30 mouse cellular contexts compared by ENCODE assay signal in genomic region chr4:118395289-118395688, GRCm38 (mm10). TPM values are rescaled to one million over a fixed set of nuclear protein-coding genes. Genes with fewer than 3 reads are reported as not detected.
DNase-seq lines count a peak whose midpoint lies in the region; ATAC-seq and TF ChIP-seq lines count a peak whose summit lies in the region.
"Had no signal": no experiment of that assay in that cellular context is flagged by ENCODE, and none has a peak within 500 bp of the region (broad histone marks: within the 10 kb centered on the region; RNA-seq: fewer than 3 reads in every experiment).

No protein-coding gene starts in this region.

- ATAC-seq in heart, embryonic 14.5 days (ENCODE audit: insufficient number of reproducible peaks, insufficient read depth, low FRiP score, low read depth) = 0 out of 2 replicates have a peak, but pooled peaks have one; percentile 23
- ATAC-seq in lung, embryonic 14.5 days (ENCODE audit: insufficient read depth) = no peak
- 0 out of 2 replicates have a peak, but pooled peaks have one; percentile 15 for ATAC-seq in erythroid progenitor cell, adult 5-6 weeks (replicated peaks; ENCODE audit: low FRiP score, poor library complexity, severe bottlenecking)
- ATAC-seq: activated CD4-positive, CD25-positive, alpha-beta regulatory T cell, adult 4 months; CD4-positive, CD25-positive, alpha-beta regulatory T cell, adult 4 months; forebrain, embryonic 14.5 days; inflammation-experienced regulatory T-cells, adult 6 months had no signal

- 21% methylated on average over 4 of the region's 4 CpGs for WGBS in heart, embryonic 14.5 days
- 58% methylated on average over 4 of the region's 4 CpGs for WGBS in lung, embryonic 14.5 days

- H3K4me3 ChIP-seq in heart, embryonic 14.5 days (ENCODE audit: control insufficient read depth in 1 of 2, insufficient read depth in 1 of 2, low read depth in 1 of 2, low read length in 2 of 2) = no peak overlapping the region
- H3K4me3 ChIP-seq in lung, embryonic 14.5 days (ENCODE audit: low read depth, low read length) = no peak overlapping the region
- H3K4me3 ChIP-seq in layer of hippocampus, adult 2 months = no peak overlapping the region
- H3K4me3 ChIP-seq: embryonic facial prominence, embryonic 10.5 days; embryonic facial prominence, embryonic 15.5 days; hindbrain, embryonic 15.5 days; limb, embryonic 13.5 days; midbrain, embryonic 12.5 days; myocyte; neural tube, embryonic 12.5 days had no signal

- H3K4me2 ChIP-seq in heart, embryonic 14.5 days (ENCODE audit: low read length) = no peak overlapping the region
- no peak overlapping the region for H3K4me2 ChIP-seq in lung, embryonic 14.5 days
- H3K4me2 ChIP-seq: embryonic facial prominence, embryonic 15.5 days; hindbrain, embryonic 15.5 days; limb, embryonic 13.5 days; liver, embryonic 11.5 days; midbrain, embryonic 12.5 days; neural tube, embryonic 12.5 days had no signal

- H3K9me3 ChIP-seq in heart, embryonic 14.5 days (ENCODE audit: control insufficient read depth, low read length) = no peaks in the 10 kb centered on the region
- no peaks in the 10 kb centered on the region for H3K9me3 ChIP-seq in lung, embryonic 14.5 days (ENCODE audit: low read depth, low read length)
- H3K9me3 ChIP-seq: embryonic facial prominence, embryonic 10.5 days; embryonic facial prominence, embryonic 15.5 days; hindbrain, embryonic 15.5 days; limb, embryonic 13.5 days; midbrain, embryonic 12.5 days; neural tube, embryonic 12.5 days had no signal

- H3K36me3 ChIP-seq in heart, embryonic 14.5 days (ENCODE audit: control insufficient read depth, insufficient read depth, low read length) = peaks cover 88% of the 10 kb centered on the region
- peaks cover 79% of the 10 kb centered on the region for H3K36me3 ChIP-seq in lung, embryonic 14.5 days (ENCODE audit: insufficient read depth)

- no peaks in the 10 kb centered on the region for H3K27me3 ChIP-seq in heart, embryonic 14.5 days (ENCODE audit: control insufficient read depth, insufficient read depth, low read length)
- no peaks in the 10 kb centered on the region for H3K27me3 ChIP-seq in lung, embryonic 14.5 days (ENCODE audit: insufficient read depth, low read length)
- H3K27me3 ChIP-seq: embryonic facial prominence, embryonic 15.5 days; hindbrain, embryonic 15.5 days; limb, embryonic 13.5 days; midbrain, embryonic 12.5 days; neural tube, embryonic 12.5 days had no signal

- no peak for DNase-seq in heart, postnatal 14 days
- DNase-seq in lung, embryonic 14.5 days = peak; percentile 34
- no peak for DNase-seq in lung, postnatal 10 days
- peak; percentile 62 for DNase-seq in MEL-GATA-1-ER (ENCODE audit: extremely low read depth, low read depth)
- DNase-seq in layer of hippocampus, adult 2 months (ENCODE audit: low spot score in 2 of 2) = no peak
- DNase-seq: adrenal gland, adult 8-10 months; cerebellum, adult 2 months; cerebellum, postnatal 14 days; gastrocnemius, postnatal 14 days; kidney, adult 11 months; kidney, postnatal 14 days; lung, adult 2 months; right cerebral cortex, adult 18-20 months; spleen, adult 18-20 months; thymus, postnatal 25 days had no signal

- intact Hi-C loops in heart, postnatal 14 days (cut with DNase I) = no loop called here

- H3K4me1 ChIP-seq in heart, embryonic 14.5 days (ENCODE audit: control insufficient read depth in 2 of 2, insufficient read depth in 2 of 2, low read length in 2 of 2) = peaks cover 15 to 21% of the 10 kb centered on the region in 2 experiments
- H3K4me1 ChIP-seq in lung, embryonic 14.5 days (ENCODE audit: insufficient read depth) = no peaks in the 10 kb centered on the region
- H3K4me1 ChIP-seq: embryonic facial prominence, embryonic 10.5 days; embryonic facial prominence, embryonic 15.5 days; hindbrain, embryonic 15.5 days; limb, embryonic 13.5 days; midbrain, embryonic 12.5 days; neural tube, embryonic 12.5 days had no signal

- peak overlapping the region; percentile 83 for H3K27ac ChIP-seq in heart, embryonic 14.5 days (replicated peaks in 1 of 2; ENCODE audit: control insufficient read depth in 1 of 2, insufficient read depth in 1 of 2, low read depth in 2 of 2, low read length in 2 of 2)
- H3K27ac ChIP-seq in lung, embryonic 14.5 days (ENCODE audit: low read depth) = 0 out of 2 replicates have a peak overlapping the region, but pooled peaks have one; percentile 25
- no peak overlapping the region for H3K27ac ChIP-seq in layer of hippocampus, adult 2 months
- H3K27ac ChIP-seq: embryonic facial prominence, embryonic 10.5 days; embryonic facial prominence, embryonic 15.5 days; hindbrain, embryonic 15.5 days; limb, embryonic 13.5 days; macrophage; midbrain, embryonic 12.5 days; neural tube, embryonic 12.5 days had no signal

- no peak overlapping the region for H3K9ac ChIP-seq in heart, embryonic 14.5 days (ENCODE audit: low read length)
- H3K9ac ChIP-seq in lung, embryonic 14.5 days = no peak overlapping the region
- H3K9ac ChIP-seq: embryonic facial prominence, embryonic 15.5 days; hindbrain, embryonic 15.5 days; limb, embryonic 13.5 days; midbrain, embryonic 12.5 days; neural tube, embryonic 12.5 days had no signal

- no peak for TF ChIP-seq CTCF in lung, embryonic 14.5 days (IDR thresholded peaks at IDR 0.05; ENCODE audit: low read depth)
- TF ChIP-seq CTCF in layer of hippocampus, adult 2 months (conservative IDR thresholded peaks at IDR 0.05) = no peak

RNA-seq across cellular contexts. Expression of gene Szt2, which starts 13.8 kb away (rescaled TPM):
- polyA plus RNA-seq in heart, embryonic 14.5 days (2014; fragmentation: Nextera tagmentation; extraction: Ambion mirVana) = 7.1 and 7.6 TPM in 2 replicates
- 10 to 100 TPM; 14.7 TPM for total RNA-seq in heart, postnatal 14 days (2021)
- polyA plus RNA-seq in lung, embryonic 14.5 days (2014; fragmentation: Nextera tagmentation; extraction: Ambion mirVana) = 11.1 and 11.7 TPM in 2 replicates
- total RNA-seq in erythroid progenitor cell, adult 5-6 weeks (2015; ENCODE audit: low replicate concordance) = 36.9 and 44.3 TPM in 2 replicates
- total RNA-seq in erythroid progenitor cell, adult 5-6 weeks (2017; ENCODE audit: low replicate concordance) = 18.2 and 33.9 TPM in 2 replicates
- 10 to 100 TPM; 41.7 to 46.9 TPM for total RNA-seq in layer of hippocampus, adult 2 months (2021)

RNA-seq across cellular contexts. Expression of gene Med8, which starts 13.8 kb away (rescaled TPM):
- polyA plus RNA-seq in heart, embryonic 14.5 days (2014; fragmentation: Nextera tagmentation; extraction: Ambion mirVana) = 63.6 and 69.4 TPM in 2 replicates
- total RNA-seq in heart, postnatal 14 days (2021) = 10 to 100 TPM; 39.3 to 47.0 TPM
- polyA plus RNA-seq in lung, embryonic 14.5 days (2014; fragmentation: Nextera tagmentation; extraction: Ambion mirVana) = 94.1 and 96.4 TPM in 2 replicates
- total RNA-seq in erythroid progenitor cell, adult 5-6 weeks (2015; ENCODE audit: low replicate concordance) = 62.7 and 72.5 TPM in 2 replicates
- total RNA-seq in erythroid progenitor cell, adult 5-6 weeks (2017; ENCODE audit: low replicate concordance) = 63.6 and 68.4 TPM in 2 replicates
- total RNA-seq in layer of hippocampus, adult 2 months (2021) = 10 to 100 TPM; 56.4 to 56.6 TPM

RNA-seq across cellular contexts. Expression of gene Elovl1, which starts 32.6 kb away (rescaled TPM):
- 60.2 and 60.3 TPM in 2 replicates for polyA plus RNA-seq in heart, embryonic 14.5 days (2014; fragmentation: Nextera tagmentation; extraction: Ambion mirVana)
- 10 to 100 TPM; 25.4 to 30.1 TPM for total RNA-seq in heart, postnatal 14 days (2021)
- polyA plus RNA-seq in lung, embryonic 14.5 days (2014; fragmentation: Nextera tagmentation; extraction: Ambion mirVana) = 96.5 and 97.8 TPM in 2 replicates
- total RNA-seq in erythroid progenitor cell, adult 5-6 weeks (2015; ENCODE audit: low replicate concordance) = 25.6 and 56.6 TPM in 2 replicates
- 33.8 and 46.0 TPM in 2 replicates for total RNA-seq in erythroid progenitor cell, adult 5-6 weeks (2017; ENCODE audit: low replicate concordance)
- 10 to 100 TPM; 20.8 to 22.9 TPM for total RNA-seq in layer of hippocampus, adult 2 months (2021)

RNA-seq across cellular contexts. Expression of gene Cdc20, which starts 41.9 kb away (rescaled TPM):
- polyA plus RNA-seq in heart, embryonic 14.5 days (2014; fragmentation: Nextera tagmentation; extraction: Ambion mirVana) = 150 and 165 TPM in 2 replicates
- total RNA-seq in heart, postnatal 14 days (2021) = 10 to 100 TPM in 1 of 2 experiments, 1 to 10 TPM in 1; 8.3 to 12.5 TPM
- 324 and 332 TPM in 2 replicates for polyA plus RNA-seq in lung, embryonic 14.5 days (2014; fragmentation: Nextera tagmentation; extraction: Ambion mirVana)
- total RNA-seq in erythroid progenitor cell, adult 5-6 weeks (2015; ENCODE audit: low replicate concordance) = 127 and 137 TPM in 2 replicates
- 157 and 162 TPM in 2 replicates for total RNA-seq in erythroid progenitor cell, adult 5-6 weeks (2017; ENCODE audit: low replicate concordance)
- 1 to 10 TPM; 1.1 to 1.3 TPM for total RNA-seq in layer of hippocampus, adult 2 months (2021)

Comparison
In these comparisons a context has a peak if more than half of its experiments do, and no peak if none do; other contexts are left out.
1. DNase-seq: peak in lung, embryonic 14.5 days (single experiment) and MEL-GATA-1-ER (single experiment); none in heart, postnatal 14 days (0 of 2), lung, postnatal 10 days (single experiment) and layer of hippocampus, adult 2 months (0 of 2).